ENCODE assay signal across 19 mouse cellular contexts in genomic region chr2:146814978-146815377, GRCm38 (mm10). TPM values are rescaled to one million over a fixed set of nuclear protein-coding genes. Genes with fewer than 3 reads are reported as not detected.
DNase-seq lines count a peak whose midpoint lies in the region; ATAC-seq and TF ChIP-seq lines count a peak whose summit lies in the region.
"Had no signal": no experiment of that assay in that cellular context is flagged by ENCODE, and none has a peak within 500 bp of the region (broad histone marks: within the 10 kb centered on the region; RNA-seq: fewer than 3 reads in every experiment).

No protein-coding gene starts in this region.

- peak; percentile 45 for TF ChIP-seq CTCF in forebrain, postnatal 0 days (IDR thresholded peaks at IDR 0.05; ENCODE audit: low read depth)

- ATAC-seq in forebrain, postnatal 0 days, result peak; percentile 74
- no peak for ATAC-seq in forebrain, embryonic 12.5 days (ENCODE audit: low FRiP score)
- no peak for ATAC-seq in midbrain, embryonic 11.5 days (ENCODE audit: low FRiP score)
- ATAC-seq in midbrain, embryonic 15.5 days (replicated peaks), result no peak
- 0 out of 2 replicates have a peak, but pooled peaks have one; percentile 41 for ATAC-seq in embryonic facial prominence, embryonic 14.5 days (ENCODE audit: low read depth)
- ATAC-seq: activated CD4-positive, CD25-positive, alpha-beta regulatory T cell, adult 4 months; CD4-positive, CD25-positive, alpha-beta regulatory T cell, adult 4 months; midbrain, embryonic 13.5 days had no signal

- no peak overlapping the region for H3K9ac ChIP-seq in forebrain, postnatal 0 days
- no peak overlapping the region for H3K9ac ChIP-seq in forebrain, embryonic 12.5 days
- H3K9ac ChIP-seq in midbrain, embryonic 11.5 days (ENCODE audit: low read length), result no peak overlapping the region
- no peak overlapping the region for H3K9ac ChIP-seq in midbrain, embryonic 15.5 days
- H3K9ac ChIP-seq in embryonic facial prominence, embryonic 14.5 days (ENCODE audit: low read depth, low read length), result no peak overlapping the region
- H3K9ac ChIP-seq: heart, embryonic 12.5 days; liver, embryonic 13.5 days; midbrain, embryonic 13.5 days had no signal

- peak; percentile 53 for DNase-seq in forebrain, postnatal 0 days
- DNase-seq in midbrain, embryonic 11.5 days (ENCODE audit: low spot score, missing footprints), result peak; percentile 45
- DNase-seq in embryonic facial prominence, embryonic 14.5 days (ENCODE audit: low spot score), result peak; percentile 50
- no peak for DNase-seq in right cerebral cortex, adult 2 months (ENCODE audit: low spot score in 2 of 2)
- DNase-seq in urinary bladder, postnatal 25 days (ENCODE audit: low spot score), result no peak
- DNase-seq: cerebellum, adult 11 months; cerebellum, postnatal 25 days; gastrocnemius, postnatal 36 days; heart, postnatal 36 days; left cerebral cortex, postnatal 4 days; liver, embryonic 13.5 days; lung, postnatal 14 days; thymus, postnatal 36 days had no signal

- H3K9me3 ChIP-seq in forebrain, postnatal 0 days (ENCODE audit: low read length), result no peaks in the 10 kb centered on the region
- H3K9me3 ChIP-seq in forebrain, embryonic 12.5 days, result 0 out of 2 replicates have a peak, but pooled peaks cover 3% of the 10 kb centered on the region
- H3K9me3 ChIP-seq in midbrain, embryonic 11.5 days (ENCODE audit: control insufficient read depth, low read length), result no peaks in the 10 kb centered on the region
- H3K9me3 ChIP-seq in midbrain, embryonic 15.5 days, result no peaks in the 10 kb centered on the region
- H3K9me3 ChIP-seq in embryonic facial prominence, embryonic 14.5 days (ENCODE audit: control insufficient read depth, low read length), result no peaks in the 10 kb centered on the region
- H3K9me3 ChIP-seq: heart, embryonic 12.5 days; liver, embryonic 13.5 days; midbrain, embryonic 13.5 days had no signal

- H3K27me3 ChIP-seq in forebrain, postnatal 0 days (ENCODE audit: insufficient read depth, low read length), result no peaks in the 10 kb centered on the region
- H3K27me3 ChIP-seq in forebrain, embryonic 12.5 days, result no peaks in the 10 kb centered on the region
- no peaks in the 10 kb centered on the region for H3K27me3 ChIP-seq in midbrain, embryonic 11.5 days (ENCODE audit: control insufficient read depth, insufficient read depth, low read length)
- no peaks in the 10 kb centered on the region for H3K27me3 ChIP-seq in midbrain, embryonic 15.5 days (replicated peaks)
- H3K27me3 ChIP-seq in embryonic facial prominence, embryonic 14.5 days (replicated peaks; ENCODE audit: control insufficient read depth, insufficient read depth, low read length), result no peaks in the 10 kb centered on the region
- H3K27me3 ChIP-seq: heart, embryonic 12.5 days; liver, embryonic 13.5 days; midbrain, embryonic 13.5 days had no signal

- H3K4me1 ChIP-seq in forebrain, postnatal 0 days (ENCODE audit: insufficient read depth), result no peaks in the 10 kb centered on the region
- peaks cover 9% of the 10 kb centered on the region for H3K4me1 ChIP-seq in forebrain, embryonic 12.5 days
- H3K4me1 ChIP-seq in midbrain, embryonic 11.5 days (ENCODE audit: control insufficient read depth, insufficient read depth, low read length), result 0 out of 2 replicates have a peak, but pooled peaks cover 3% of the 10 kb centered on the region
- 0 out of 2 replicates have a peak, but pooled peaks cover 3% of the 10 kb centered on the region for H3K4me1 ChIP-seq in midbrain, embryonic 15.5 days
- H3K4me1 ChIP-seq in embryonic facial prominence, embryonic 14.5 days (ENCODE audit: control insufficient read depth, insufficient read depth, low read length), result no peaks in the 10 kb centered on the region
- H3K4me1 ChIP-seq: heart, embryonic 12.5 days; liver, embryonic 13.5 days had no signal

- no peak overlapping the region for H3K4me2 ChIP-seq in forebrain, postnatal 0 days (ENCODE audit: low read depth)
- no peak overlapping the region for H3K4me2 ChIP-seq in forebrain, embryonic 12.5 days
- H3K4me2 ChIP-seq in midbrain, embryonic 11.5 days, result no peak overlapping the region
- no peak overlapping the region for H3K4me2 ChIP-seq in midbrain, embryonic 15.5 days
- no peak overlapping the region for H3K4me2 ChIP-seq in embryonic facial prominence, embryonic 14.5 days (ENCODE audit: low read depth, low read length)
- H3K4me2 ChIP-seq: heart, embryonic 12.5 days; liver, embryonic 13.5 days; midbrain, embryonic 13.5 days had no signal

- no peak overlapping the region for H3K4me3 ChIP-seq in forebrain, postnatal 0 days (ENCODE audit: low read depth, low read length)
- H3K4me3 ChIP-seq in forebrain, embryonic 12.5 days (replicated peaks), result no peak overlapping the region
- no peak overlapping the region for H3K4me3 ChIP-seq in midbrain, embryonic 11.5 days (ENCODE audit: low read depth, low read length)
- H3K4me3 ChIP-seq in midbrain, embryonic 15.5 days, result no peak overlapping the region
- no peak overlapping the region for H3K4me3 ChIP-seq in embryonic facial prominence, embryonic 14.5 days (ENCODE audit: low read depth, low read length)
- H3K4me3 ChIP-seq: heart, embryonic 12.5 days; liver, embryonic 13.5 days; midbrain, embryonic 13.5 days had no signal

- no peaks in the 10 kb centered on the region for H3K36me3 ChIP-seq in forebrain, postnatal 0 days (ENCODE audit: insufficient read depth)
- H3K36me3 ChIP-seq in forebrain, embryonic 12.5 days (replicated peaks), result no peaks in the 10 kb centered on the region
- H3K36me3 ChIP-seq in midbrain, embryonic 11.5 days (ENCODE audit: control insufficient read depth, insufficient read depth, low read length), result no peaks in the 10 kb centered on the region
- H3K36me3 ChIP-seq in midbrain, embryonic 15.5 days (replicated peaks), result no peaks in the 10 kb centered on the region
- H3K36me3 ChIP-seq in embryonic facial prominence, embryonic 14.5 days (ENCODE audit: control insufficient read depth, insufficient read depth, low read length), result no peaks in the 10 kb centered on the region
- H3K36me3 ChIP-seq: heart, embryonic 12.5 days; liver, embryonic 13.5 days; midbrain, embryonic 13.5 days had no signal

- 69% methylated on average over 7 of the region's 7 CpGs for WGBS in forebrain, postnatal 0 days
- WGBS in forebrain, embryonic 12.5 days, result 92% methylated on average over 7 of the region's 7 CpGs
- 89% methylated on average over 7 of the region's 7 CpGs for WGBS in midbrain, embryonic 11.5 days
- WGBS in midbrain, embryonic 15.5 days, result 91% methylated on average over 7 of the region's 7 CpGs
- WGBS in embryonic facial prominence, embryonic 14.5 days, result 72% methylated on average over 7 of the region's 7 CpGs

- H3K27ac ChIP-seq in forebrain, postnatal 0 days (ENCODE audit: low read depth, low read length), result no peak overlapping the region; the same call in 1 of the 2 replicates
- no peak overlapping the region for H3K27ac ChIP-seq in forebrain, embryonic 12.5 days
- no peak overlapping the region for H3K27ac ChIP-seq in midbrain, embryonic 11.5 days (ENCODE audit: low read depth, low read length)
- no peak overlapping the region for H3K27ac ChIP-seq in midbrain, embryonic 15.5 days
- H3K27ac ChIP-seq in embryonic facial prominence, embryonic 14.5 days (replicated peaks; ENCODE audit: low read depth, low read length), result no peak overlapping the region
- H3K27ac ChIP-seq: liver, embryonic 13.5 days; midbrain, embryonic 13.5 days had no signal

RNA-seq across cellular contexts. Expression of gene Kiz, which starts 40.7 kb away (rescaled TPM):
- 14.5 and 18.2 TPM in 2 replicates for total RNA-seq in forebrain, postnatal 0 days (2014; rRNA removed)
- 17.0 and 18.1 TPM in 2 replicates for polyA plus RNA-seq in forebrain, postnatal 0 days (2015; fragmentation: Nextera tagmentation; extraction: Ambion mirVana)
- polyA plus RNA-seq in forebrain, embryonic 12.5 days (2016; fragmentation: Nextera tagmentation; extraction: Ambion mirVana), result 29.2 and 31.5 TPM in 2 replicates
- polyA plus RNA-seq in midbrain, embryonic 11.5 days (2014; fragmentation: Nextera tagmentation; extraction: Ambion mirVana), result 37.4 and 38.0 TPM in 2 replicates
- polyA plus RNA-seq in midbrain, embryonic 15.5 days (2015; fragmentation: Nextera tagmentation; extraction: Ambion mirVana), result 28.2 and 30.4 TPM in 2 replicates
- 27.6 and 31.2 TPM in 2 replicates for polyA plus RNA-seq in embryonic facial prominence, embryonic 14.5 days (2014; fragmentation: Nextera tagmentation; extraction: Ambion mirVana)

Comparison
In these comparisons a context has a peak if more than half of its experiments do, and no peak if none do; other contexts are left out.
1. ATAC-seq: peak in forebrain, postnatal 0 days (single experiment) and embryonic facial prominence, embryonic 14.5 days (single experiment); none in forebrain, embryonic 12.5 days (single experiment), midbrain, embryonic 11.5 days (single experiment) and midbrain, embryonic 15.5 days (single experiment).
2. DNase-seq: peak in forebrain, postnatal 0 days (single experiment), midbrain, embryonic 11.5 days (single experiment) and embryonic facial prominence, embryonic 14.5 days (single experiment); none in right cerebral cortex, adult 2 months (0 of 2) and urinary bladder, postnatal 25 days (single experiment).